Mouse (Mus musculus) myocyte (in vitro differentiated cells): ENCODE measurements around the gene Espn.

ENCODE experiments used
- CEBPB ChIP-seq: IDR thresholded peaks from 2 replicates; pipeline ENCODE4 v1.6.1; 2011; ENCODE audit warnings: mild to moderate bottlenecking, moderate library complexity; ENCODE audit not compliant: poor library complexity, insufficient read depth, severe bottlenecking
- E2F4 ChIP-seq: IDR thresholded peaks from one replicate; pipeline ENCODE4 v1.6.1; 2011; ENCODE audit warnings: mild to moderate bottlenecking, control low read depth, moderate library complexity; ENCODE audit not compliant: insufficient read depth
- POLR2A ChIP-seq: IDR thresholded peaks from one replicate; pipeline ENCODE4 v1.6.1; 2011; ENCODE audit warnings: low read depth, mild to moderate bottlenecking, control low read depth, moderate library complexity; ENCODE audit not compliant: insufficient read length
- SRF ChIP-seq: IDR thresholded peaks from one replicate; pipeline ENCODE4 v1.6.1; 2011; ENCODE audit warnings: low read depth; ENCODE audit not compliant: control insufficient read depth, insufficient read length
- TCF12 ChIP-seq: IDR thresholded peaks from one replicate; pipeline ENCODE4 v1.6.1; 2011; ENCODE audit warnings: mild to moderate bottlenecking, control low read depth; ENCODE audit not compliant: poor library complexity, insufficient read depth, severe bottlenecking

DNA sequence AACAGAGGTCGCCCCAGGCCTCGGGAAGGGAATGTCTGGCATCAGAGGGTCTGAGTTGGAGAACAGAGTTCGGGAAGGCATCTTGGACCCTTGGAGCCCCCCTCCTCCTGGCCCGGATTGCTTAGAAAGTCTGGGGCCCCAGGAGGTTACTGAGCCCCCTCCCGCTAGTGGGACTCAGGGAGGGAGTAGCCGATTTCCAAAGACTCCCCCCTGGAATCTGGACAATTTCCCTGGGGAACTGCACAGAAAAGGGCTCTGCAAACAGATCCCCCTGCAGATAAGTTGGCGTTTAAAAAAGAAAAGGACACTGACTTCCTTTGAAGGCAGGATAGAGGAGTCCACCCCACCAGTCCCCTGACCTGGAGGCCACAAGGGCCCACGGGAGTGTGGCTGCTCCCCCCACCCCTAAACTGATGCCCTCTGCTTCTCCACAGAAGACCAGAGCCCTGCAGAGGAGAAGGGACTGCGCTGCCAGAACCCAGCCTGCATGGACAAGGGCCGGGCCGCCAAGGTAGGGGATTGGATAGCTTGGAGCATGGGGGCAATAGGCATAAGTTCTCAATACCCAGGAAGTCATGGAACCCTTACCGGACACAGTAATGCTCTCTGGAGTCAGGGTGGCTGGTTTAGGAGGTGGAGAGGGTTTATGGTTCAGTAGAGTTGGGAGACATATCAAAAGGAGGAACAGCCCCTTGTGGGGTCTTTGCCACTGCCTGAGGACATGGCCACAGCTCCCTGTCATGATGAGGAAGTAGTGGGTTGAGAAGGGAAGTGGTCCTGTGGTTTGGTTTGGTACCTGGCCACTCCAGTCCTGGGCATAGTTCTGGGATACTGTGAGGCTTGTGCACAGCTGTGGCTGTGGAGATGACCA, 64.7 kb downstream of the Espn start:
- TF ChIP-seq CEBPB (no peak), E2F4 (no peak), POLR2A (peak; percentile 17), SRF (no peak), TCF12 (peak; percentile 21)
